Mouse (Mus musculus) cerebellum, adult 2 months (tissue): ENCODE measurements at regions not wholly inside any gene's neighbourhood (a gene's known extent, or its start where the extent isn't known, plus 50 kb on each side); places are given as distances from the start of the nearest gene placed in this dataset.

Source experiments
- CTCF ChIP-seq: fragments of 200-500 bp; IDR thresholded peaks from 2 replicates; pipeline ENCODE4 v1.5.1; 2011; ENCODE audit warnings: low read depth, mild to moderate bottlenecking, control low read depth, low read length, moderate library complexity, borderline replicate concordance; ENCODE audit not compliant: insufficient read depth
- POLR2A ChIP-seq: fragments of 200-500 bp; IDR thresholded peaks from 2 replicates; pipeline ENCODE4 v1.6.1; 2011; ENCODE audit warnings: low read length, control low read depth, borderline replicate concordance; ENCODE audit not compliant: insufficient read depth

DNA sequence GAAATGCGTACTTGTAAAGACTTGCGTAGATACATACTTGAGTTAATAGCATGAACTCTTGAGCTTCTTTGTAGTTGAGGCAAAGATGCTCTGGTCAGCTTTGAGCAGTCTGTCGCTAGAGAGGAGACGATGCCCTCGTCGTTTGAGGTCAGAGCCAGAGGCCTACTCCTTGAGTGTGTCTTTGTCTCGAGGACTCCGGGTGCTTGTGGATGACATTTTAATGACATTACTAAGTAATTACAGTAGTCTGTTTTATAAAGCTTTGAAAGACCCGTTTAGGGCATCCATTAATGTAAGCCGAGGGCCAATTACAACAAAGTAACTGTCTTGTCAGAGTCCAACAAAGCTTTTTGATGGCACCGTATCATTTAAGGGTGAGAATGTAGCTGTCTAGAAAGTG lies 78.2 kb upstream of the Dkk2 start:
- TF ChIP-seq POLR2A, result no peak
- no peak for TF ChIP-seq CTCF
